ENCODE assay signal across 19 mouse cellular contexts in genomic region chr4:132518066-132518465, GRCm38 (mm10). TPM values are rescaled to one million over a fixed set of nuclear protein-coding genes. Genes with fewer than 3 reads are reported as not detected.
A peak's percentile ranks its signal among the peaks of the same experiment; 100 is the strongest.
DNase-seq lines count a peak whose midpoint lies in the region; ATAC-seq and TF ChIP-seq lines count a peak whose summit lies in the region.
"Had no signal": no experiment of that assay in that cellular context is flagged by ENCODE, and none has a peak within 500 bp of the region (broad histone marks: within the 10 kb centered on the region; RNA-seq: fewer than 3 reads in every experiment).

No protein-coding gene starts in this region.

- TF ChIP-seq POLR2A in lung, adult 2 months (IDR thresholded peaks at IDR 0.05; ENCODE audit: borderline replicate concordance, extremely low read depth, low read depth, low read length), result no peak

- no peaks in the 10 kb centered on the region for H3K27me3 ChIP-seq in kidney, postnatal 0 days (ENCODE audit: insufficient read depth, low read length)
- no peaks in the 10 kb centered on the region for H3K27me3 ChIP-seq in stomach, embryonic 16.5 days (ENCODE audit: control insufficient read depth, insufficient read depth, low read length)
- H3K27me3 ChIP-seq: heart, embryonic 13.5 days; limb, embryonic 12.5 days had no signal

- TF ChIP-seq CTCF in lung, adult 2 months (IDR thresholded peaks at IDR 0.05; ENCODE audit: insufficient read depth, low read length), result no peak
- TF ChIP-seq CTCF in kidney, postnatal 0 days (IDR thresholded peaks at IDR 0.05; ENCODE audit: low read depth), result no peak

- H3K4me3 ChIP-seq in lung, adult 2 months (replicated peaks; ENCODE audit: extremely low read depth, low read depth, low read length), result no peak overlapping the region
- no peak overlapping the region for H3K4me3 ChIP-seq in kidney, postnatal 0 days (replicated peaks; ENCODE audit: low read depth, low read length)
- H3K4me3 ChIP-seq in stomach, embryonic 16.5 days (replicated peaks; ENCODE audit: low read length), result no peak overlapping the region
- H3K4me3 ChIP-seq: forebrain, embryonic 13.5 days; heart, embryonic 13.5 days; limb, embryonic 12.5 days; midbrain, embryonic 12.5 days; neural tube, embryonic 13.5 days had no signal

- H3K4me1 ChIP-seq in lung, adult 2 months (ENCODE audit: control insufficient read depth, insufficient read depth, low read length), result peaks cover 6% of the 10 kb centered on the region; the same call in 1 of the 2 replicates
- H3K4me1 ChIP-seq in kidney, postnatal 0 days (replicated peaks; ENCODE audit: insufficient read depth, low read length), result 0 out of 2 replicates have a peak, but pooled peaks cover 3% of the 10 kb centered on the region
- 0 out of 2 replicates have a peak, but pooled peaks cover 3% of the 10 kb centered on the region for H3K4me1 ChIP-seq in stomach, embryonic 16.5 days (ENCODE audit: control insufficient read depth, insufficient read depth, low read length)

- peak overlapping the region; percentile 83 for H3K27ac ChIP-seq in kidney, postnatal 0 days
- H3K27ac ChIP-seq in stomach, embryonic 16.5 days (ENCODE audit: low read length), result peak overlapping the region; percentile 27
- H3K27ac ChIP-seq: forebrain, embryonic 13.5 days; heart, embryonic 13.5 days; hindbrain, postnatal 0 days; limb, embryonic 12.5 days; midbrain, embryonic 12.5 days; neural tube, embryonic 13.5 days had no signal

- no peaks in the 10 kb centered on the region for H3K36me3 ChIP-seq in kidney, postnatal 0 days (ENCODE audit: insufficient read depth, low read length)
- H3K36me3 ChIP-seq in stomach, embryonic 16.5 days (ENCODE audit: control insufficient read depth, insufficient read depth, low read length), result no peaks in the 10 kb centered on the region
- H3K36me3 ChIP-seq: heart, embryonic 13.5 days; limb, embryonic 12.5 days; midbrain, embryonic 12.5 days; neural tube, embryonic 13.5 days had no signal

- peak; percentile 59 for ATAC-seq in kidney, postnatal 0 days (replicated peaks; ENCODE audit: low FRiP score, low read depth)
- ATAC-seq in stomach, embryonic 16.5 days (ENCODE audit: insufficient read depth, low FRiP score), result peak; percentile 22; the same call in 1 of the 2 replicates
- ATAC-seq: CD4-positive, CD25-positive, alpha-beta regulatory T cell, adult 4 months; forebrain, embryonic 13.5 days; hindbrain, postnatal 0 days had no signal

- no peak overlapping the region for H3K9ac ChIP-seq in kidney, postnatal 0 days (ENCODE audit: low read depth, low read length)
- no peak overlapping the region for H3K9ac ChIP-seq in stomach, embryonic 16.5 days (ENCODE audit: low read length)
- H3K9ac ChIP-seq: forebrain, embryonic 13.5 days; heart, embryonic 13.5 days; limb, embryonic 12.5 days; midbrain, embryonic 12.5 days; neural tube, embryonic 13.5 days had no signal

- intact Hi-C loops in heart, postnatal 10 days (cut with DNase I), result loop anchor here (10.0 kb wide), 1 partner anchor 313 kb away; no protein-coding TSS in a partner anchor

- peak; percentile 84 for DNase-seq in kidney, adult 11 months
- DNase-seq in kidney, adult 18-20 months, result no peak
- peak; percentile 42 for DNase-seq in lung, postnatal 25 days (ENCODE audit: low spot score)
- DNase-seq in lung, adult 2 months, result no peak
- peak; percentile 58 for DNase-seq in kidney, postnatal 0 days (ENCODE audit: low spot score)
- DNase-seq in urinary bladder, postnatal 25 days (ENCODE audit: low spot score), result no peak
- DNase-seq in heart, postnatal 10 days, result no peak
- DNase-seq: adrenal gland, adult 2 months; cerebellum, adult 11 months; cerebellum, postnatal 25 days; heart, postnatal 4 days had no signal

- 67% methylated on average over 8 of the region's 8 CpGs for WGBS in lung, adult 2 months
- WGBS in kidney, postnatal 0 days, result 53% methylated on average over 8 of the region's 8 CpGs
- WGBS in stomach, embryonic 16.5 days, result 61% methylated on average over 8 of the region's 8 CpGs

- no peak overlapping the region for H3K4me2 ChIP-seq in kidney, postnatal 0 days (ENCODE audit: low read length)
- H3K4me2 ChIP-seq in stomach, embryonic 16.5 days (ENCODE audit: low read depth, low read length), result no peak overlapping the region
- H3K4me2 ChIP-seq: forebrain, embryonic 13.5 days; heart, embryonic 13.5 days; limb, embryonic 12.5 days; midbrain, embryonic 12.5 days; neural tube, embryonic 13.5 days had no signal

- H3K9me3 ChIP-seq in kidney, postnatal 0 days (replicated peaks; ENCODE audit: low read length), result no peaks in the 10 kb centered on the region
- H3K9me3 ChIP-seq in stomach, embryonic 16.5 days (replicated peaks; ENCODE audit: control insufficient read depth, low read length), result no peaks in the 10 kb centered on the region
- H3K9me3 ChIP-seq: forebrain, embryonic 13.5 days; heart, embryonic 13.5 days; limb, embryonic 12.5 days; midbrain, embryonic 12.5 days; neural tube, embryonic 13.5 days had no signal

RNA-seq across cellular contexts. Expression of gene Sesn2, which starts 7.8 kb away (rescaled TPM):
- polyA plus RNA-seq in lung, adult 2 months (2012; rRNA removed), result 11.5 and 14.1 TPM in 2 replicates
- 18.1 and 20.1 TPM in 2 replicates for polyA plus RNA-seq in kidney, postnatal 0 days (2015; fragmentation: Nextera tagmentation; extraction: Ambion mirVana)
- polyA plus RNA-seq in stomach, embryonic 16.5 days (2015; fragmentation: Nextera tagmentation; extraction: Ambion mirVana), result 12.4 and 13.7 TPM in 2 replicates
- 1 to 10 TPM; 4.5 to 5.5 TPM for total RNA-seq in heart, postnatal 10 days (2021)

RNA-seq across cellular contexts. Expression of gene Atpif1, which starts 15.4 kb away (rescaled TPM):
- 68.3 and 93.0 TPM in 2 replicates for polyA plus RNA-seq in lung, adult 2 months (2012; rRNA removed)
- polyA plus RNA-seq in kidney, postnatal 0 days (2015; fragmentation: Nextera tagmentation; extraction: Ambion mirVana), result 1,652 and 1,801 TPM in 2 replicates
- 1,031 and 1,078 TPM in 2 replicates for polyA plus RNA-seq in stomach, embryonic 16.5 days (2015; fragmentation: Nextera tagmentation; extraction: Ambion mirVana)
- 100 to 1,000 TPM; 546 to 631 TPM for total RNA-seq in heart, postnatal 10 days (2021)

RNA-seq across cellular contexts. Expression of gene Dnajc8, which starts 17.3 kb away (rescaled TPM):
- 25.0 and 41.8 TPM in 2 replicates for polyA plus RNA-seq in lung, adult 2 months (2012; rRNA removed)
- 162 and 170 TPM in 2 replicates for polyA plus RNA-seq in kidney, postnatal 0 days (2015; fragmentation: Nextera tagmentation; extraction: Ambion mirVana)
- 138 and 149 TPM in 2 replicates for polyA plus RNA-seq in stomach, embryonic 16.5 days (2015; fragmentation: Nextera tagmentation; extraction: Ambion mirVana)
- total RNA-seq in heart, postnatal 10 days (2021), result 10 to 100 TPM; 71.0 to 77.5 TPM

RNA-seq across cellular contexts. Expression of gene Ptafr, which starts 45.8 kb away (rescaled TPM):
- 5.0 and 5.3 TPM in 2 replicates for polyA plus RNA-seq in lung, adult 2 months (2012; rRNA removed)
- 0.64 and 0.75 TPM in 2 replicates for polyA plus RNA-seq in kidney, postnatal 0 days (2015; fragmentation: Nextera tagmentation; extraction: Ambion mirVana)
- 1.0 and 1.2 TPM in 2 replicates for polyA plus RNA-seq in stomach, embryonic 16.5 days (2015; fragmentation: Nextera tagmentation; extraction: Ambion mirVana)
- total RNA-seq in heart, postnatal 10 days (2021), result 1 to 10 TPM; 1.1 to 1.7 TPM

RNA-seq across cellular contexts. Expression of gene Med18, which starts 54.3 kb away (rescaled TPM):
- polyA plus RNA-seq in lung, adult 2 months (2012; rRNA removed), result 2.9 and 4.3 TPM in 2 replicates
- 20.9 and 22.1 TPM in 2 replicates for polyA plus RNA-seq in kidney, postnatal 0 days (2015; fragmentation: Nextera tagmentation; extraction: Ambion mirVana)
- polyA plus RNA-seq in stomach, embryonic 16.5 days (2015; fragmentation: Nextera tagmentation; extraction: Ambion mirVana), result 19.5 and 20.0 TPM in 2 replicates
- 1 to 10 TPM; 6.7 to 7.1 TPM for total RNA-seq in heart, postnatal 10 days (2021)

Comparison
In these comparisons a context has a peak if more than half of its experiments do, and no peak if none do; other contexts are left out.
1. DNase-seq: peak in kidney, adult 11 months (single experiment), lung, postnatal 25 days (single experiment) and kidney, postnatal 0 days (single experiment); none in kidney, adult 18-20 months (single experiment), lung, adult 2 months (single experiment), urinary bladder, postnatal 25 days (single experiment) and heart, postnatal 10 days (0 of 2).
2. RNA of gene Atpif1, which starts 15.4 kb away (polyA plus RNA-seq): 1,652 to 1,801 TPM in kidney, postnatal 0 days and 1,031 to 1,078 TPM in stomach, embryonic 16.5 days; 68.3 to 93.0 TPM in lung, adult 2 months; every median in the first group is over 10 times any median in the second.